Mouse (Mus musculus) midbrain, postnatal 0 days (tissue): ENCODE data around the gene Clca2. TPM values are rescaled to one million over a fixed set of nuclear protein-coding genes. Genes with fewer than 3 reads are reported as not detected.

Source experiments
- ATAC-seq: fragments of 200-750 bp; cut with Nextera tagmentation; 2 replicates; pipeline ENCODE4 v1.8.0; 2017; ENCODE audit warnings: moderate number of reproducible peaks, mild to moderate bottlenecking, moderate TSS enrichment, moderate library complexity; ENCODE audit not compliant: low FRiP score
- DNase-seq: peaks from one replicate; pipeline ENCODE4 v3.0.0-alpha.2; 2015; ENCODE audit warnings: low spot score
- H3K27ac ChIP-seq: fragments of 300-500 bp; sonication (generic); 2 replicates; pipeline ENCODE4 v1.5.1; 2014; ENCODE audit warnings: low read depth, mild to moderate bottlenecking, low read length, mixed read lengths
- H3K27me3 ChIP-seq: fragments of 300-500 bp; sonication (generic); 2 replicates; pipeline ENCODE4 v1.6.1; 2014; ENCODE audit warnings: low read length, control low read depth, mixed read lengths; ENCODE audit not compliant: insufficient read depth
- H3K36me3 ChIP-seq: fragments of 300-500 bp; sonication (generic); 2 replicates; pipeline ENCODE4 v1.6.1; 2014; ENCODE audit warnings: low read length, control low read depth, mixed read lengths; ENCODE audit not compliant: insufficient read depth
- H3K4me1 ChIP-seq: fragments of 300-500 bp; sonication (generic); 2 replicates; pipeline ENCODE4 v1.6.1; 2014; ENCODE audit warnings: mild to moderate bottlenecking, control low read depth, antibody characterized with exemption, low read length, mixed read lengths; ENCODE audit not compliant: insufficient read depth
- H3K4me2 ChIP-seq: fragments of 300-500 bp; sonication (generic); 2 replicates; pipeline ENCODE4 v1.6.1; 2014; ENCODE audit warnings: low read depth, mild to moderate bottlenecking, low read length, mixed read lengths; ENCODE audit not compliant: poor library complexity, severe bottlenecking
- H3K4me3 ChIP-seq: fragments of 300-500 bp; sonication (generic); 2 replicates; pipeline ENCODE4 v1.5.1; 2014; ENCODE audit warnings: low read depth, mild to moderate bottlenecking, low read length, moderate library complexity
- H3K9ac ChIP-seq: fragments of 300-500 bp; sonication (generic); replicated peaks from 2 replicates; pipeline ENCODE4 v1.6.1; 2014; ENCODE audit warnings: mild to moderate bottlenecking, low read length, moderate library complexity, mixed read lengths; ENCODE audit not compliant: poor library complexity, severe bottlenecking
- H3K9me3 ChIP-seq: fragments of 300-500 bp; sonication (generic); 2 replicates; pipeline ENCODE4 v1.6.1; 2016; ENCODE audit warnings: low read length, control low read depth
- CTCF ChIP-seq: IDR thresholded peaks from 2 replicates; pipeline ENCODE4 v1.5.1; 2016; ENCODE audit warnings: antibody characterized with exemption, mild to moderate bottlenecking
- WGBS: fragments of 180-500 bp; shearing (Covaris S2); extraction: QIAGEN DNeasy Blood & Tissue Kit; methylation state at CpG from one replicate; pipeline ENCODE4 v1.1.7; 2014; 5-methylcytosine and 5-hydroxymethylcytosine counted together
- polyA plus RNA-seq: library from polyadenylated mRNA; unstranded; fragments of >200 nt; fragmentation: Nextera tagmentation; extraction: Ambion mirVana; gene quantifications from 2 replicates; pipeline ENCODE4 v1.2.1, GENCODE M21; 2015
- total RNA-seq: library from RNA; depleted of rRNA; stranded (reverse); fragments of >200 nt; gene quantifications from 2 replicates; pipeline ENCODE4 v1.2.3, GENCODE M21; 2014

Clca2 gene
- total and polyA plus RNA-seq, 2 experiments from 2014 or later: 0.05 TPM

DNA sequence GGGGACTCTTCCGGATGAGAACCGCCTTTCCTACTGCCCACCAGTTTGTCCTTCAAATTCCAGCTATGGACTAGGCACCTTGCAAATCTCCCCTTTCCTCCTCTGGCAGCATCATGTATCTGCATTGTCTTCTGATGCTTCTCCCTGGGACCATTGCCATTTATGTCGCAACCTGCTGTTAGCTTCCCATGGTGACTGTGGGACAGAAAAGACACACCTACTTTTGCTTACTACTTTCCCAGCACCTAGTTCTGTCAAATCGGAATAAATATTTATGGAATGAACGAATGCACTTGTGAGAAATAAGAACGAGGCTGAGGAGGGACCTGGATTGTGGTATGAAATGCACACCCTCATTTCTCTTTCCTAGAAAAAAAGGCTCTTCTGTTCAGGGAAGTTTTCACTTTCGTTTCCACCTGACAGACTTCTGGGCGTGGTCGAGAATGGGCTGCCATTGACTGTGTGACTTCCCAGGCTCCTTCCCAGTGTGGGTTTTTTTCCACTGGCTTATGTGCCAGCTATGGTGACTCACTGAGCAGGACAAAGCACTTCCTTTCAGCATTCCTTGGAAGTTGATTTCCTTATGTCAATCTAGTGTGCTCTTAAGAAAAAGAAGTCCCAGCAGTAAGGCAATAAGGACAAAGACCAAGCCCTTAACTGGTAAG is 2.8 kb upstream of the Clca2 start:
- WGBS: 85% methylated on average over 9 of the region's 9 CpGs

DNA sequence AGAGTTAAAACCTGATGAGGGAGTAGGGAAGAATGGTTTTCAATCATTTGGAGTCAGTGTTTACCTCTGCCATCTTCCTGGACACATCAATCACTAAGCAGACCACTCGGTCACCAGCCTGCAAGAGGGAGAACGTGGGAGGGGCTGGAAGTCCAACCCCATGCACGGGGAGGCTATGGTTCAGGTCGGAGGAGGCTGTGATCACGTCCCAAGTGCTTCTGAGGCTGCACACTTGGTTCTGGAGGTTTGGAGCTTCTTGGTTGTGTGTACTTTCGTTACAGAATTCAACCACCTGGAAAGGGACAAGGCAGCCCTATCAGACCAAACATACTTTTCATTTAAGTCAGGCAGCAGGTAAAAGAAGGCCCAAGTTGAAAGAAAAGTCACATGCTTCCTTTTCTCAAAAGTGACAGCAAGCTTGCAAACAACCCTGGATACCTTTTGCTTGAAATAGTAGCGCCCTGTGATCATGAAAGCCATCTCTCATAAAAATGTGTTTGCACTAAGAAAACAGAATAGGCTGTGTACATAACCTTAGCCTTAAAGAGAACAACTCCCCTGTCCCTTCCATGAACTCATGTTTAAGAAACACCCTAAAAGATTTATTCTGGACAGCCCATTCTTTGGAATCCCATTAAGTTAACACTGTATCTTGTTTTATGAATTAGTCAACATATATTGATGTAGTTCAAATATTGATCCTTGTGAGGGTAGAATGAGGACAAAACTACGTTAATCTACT is 11.2 kb downstream of the Clca2 start:
- no peaks in the 10 kb centered on the region for H3K4me1 ChIP-seq
- H3K9ac ChIP-seq: no peak overlapping the region
- WGBS: 81% methylated on average over 8 of the region's 8 CpGs
- no peaks in the 10 kb centered on the region for H3K27me3 ChIP-seq
- H3K4me3 ChIP-seq: no peak overlapping the region
- H3K27ac ChIP-seq: no peak overlapping the region
- no peaks in the 10 kb centered on the region for H3K36me3 ChIP-seq
- TF ChIP-seq CTCF: no peak
- DNase-seq (no peak), ATAC-seq (no peak)
- no peak overlapping the region for H3K4me2 ChIP-seq
- H3K9me3 ChIP-seq: no peaks in the 10 kb centered on the region

More for the DNA sequence above, 2.8 kb upstream of the Clca2 start:
- Histone ChIP-seq H3K27ac (no peak overlapping the region), H3K4me1 (no peaks in the 10 kb centered on the region), H3K9ac (no peak overlapping the region), H3K36me3 (no peaks in the 10 kb centered on the region), H3K9me3 (no peaks in the 10 kb centered on the region), H3K4me2 (no peak overlapping the region), H3K4me3 (no peak overlapping the region), H3K27me3 (no peaks in the 10 kb centered on the region)
- DNase-seq (no peak), ATAC-seq (no peak)
- no peak for TF ChIP-seq CTCF

DNA sequence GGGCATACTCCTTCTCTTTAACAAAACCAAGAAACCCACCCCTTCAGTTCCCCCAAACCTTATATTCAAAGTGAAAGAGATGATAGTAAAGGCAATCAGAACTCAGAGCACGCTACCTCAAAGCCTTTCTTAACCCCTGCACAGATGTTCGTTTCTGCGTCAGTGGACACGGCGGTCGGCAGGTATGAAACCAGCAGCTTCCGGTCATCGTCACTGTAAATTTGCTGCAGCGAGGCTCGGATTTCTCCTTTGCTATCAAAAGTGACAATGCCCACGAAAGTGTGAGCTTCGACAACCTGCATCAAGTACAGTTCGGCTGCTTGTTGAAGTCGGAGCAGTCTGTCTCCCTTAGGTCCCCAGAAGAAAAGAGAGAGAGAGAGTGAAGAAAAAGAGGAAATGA is 13.1 kb downstream of the Clca2 start:
- no peak for TF ChIP-seq CTCF
- Histone ChIP-seq H3K27me3 (no peaks in the 10 kb centered on the region), H3K27ac (no peak overlapping the region), H3K4me3 (no peak overlapping the region), H3K4me1 (no peaks in the 10 kb centered on the region), H3K9me3 (no peaks in the 10 kb centered on the region), H3K4me2 (no peak overlapping the region), H3K36me3 (no peaks in the 10 kb centered on the region), H3K9ac (no peak overlapping the region)
- WGBS: 94% methylated on average over 14 of the region's 14 CpGs
- no peak for ATAC-seq
- no peak for DNase-seq

DNA sequence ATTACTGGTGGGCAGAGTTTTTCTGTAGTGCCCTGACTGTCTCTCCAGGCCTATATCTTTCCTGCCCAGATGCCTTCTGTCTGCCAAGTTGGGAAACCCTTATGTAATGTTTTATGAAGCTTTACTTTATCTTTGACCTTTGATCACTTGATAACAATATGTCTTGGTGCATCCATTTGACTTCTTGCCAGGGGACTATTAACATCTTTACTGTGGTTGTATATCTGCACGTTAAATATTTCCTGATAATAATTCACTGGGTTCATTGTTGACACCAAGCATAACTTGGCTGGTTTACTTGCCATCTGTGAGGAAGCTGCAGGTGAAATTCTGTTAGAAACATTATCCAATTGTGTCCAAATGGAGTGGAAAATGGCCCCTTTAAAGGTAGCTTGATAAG is 16.2 kb downstream of the Clca2 start:
- 83% methylated on average over 1 of the region's 1 CpGs for WGBS
- no peak overlapping the region for H3K4me3 ChIP-seq
- H3K4me2 ChIP-seq: no peak overlapping the region
- H3K27me3 ChIP-seq: no peaks in the 10 kb centered on the region
- ATAC-seq (no peak), DNase-seq (no peak)
- H3K9me3 ChIP-seq: no peaks in the 10 kb centered on the region
- no peak overlapping the region for H3K9ac ChIP-seq
- H3K4me1 ChIP-seq: no peaks in the 10 kb centered on the region
- H3K36me3 ChIP-seq: no peaks in the 10 kb centered on the region
- TF ChIP-seq CTCF: no peak
- H3K27ac ChIP-seq: no peak overlapping the region

DNA sequence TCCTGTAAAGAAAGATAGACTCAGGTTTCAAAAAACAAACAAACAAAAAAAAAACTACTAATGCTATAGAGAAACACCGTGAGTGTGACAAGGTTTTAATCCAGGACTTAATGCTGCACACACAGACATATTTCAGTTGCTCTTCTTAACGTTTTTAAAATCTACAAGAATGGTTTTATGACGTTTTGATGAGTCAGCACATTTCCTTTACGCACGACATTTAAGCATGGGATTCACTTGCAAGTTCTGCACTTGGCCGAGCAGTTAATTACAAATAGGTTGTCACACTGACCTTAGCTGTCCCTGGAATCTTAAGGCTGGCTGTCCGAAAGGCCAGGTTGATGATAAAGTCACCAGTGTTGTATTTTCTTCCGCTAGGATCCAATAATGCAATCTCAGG is 18.3 kb downstream of the Clca2 start:
- no peak for TF ChIP-seq CTCF
- ATAC-seq (no peak), DNase-seq (no peak)
- no peaks in the 10 kb centered on the region for H3K27me3 ChIP-seq
- WGBS: 82% methylated on average over 8 of the region's 8 CpGs
- H3K9ac ChIP-seq: no peak overlapping the region
- H3K4me2 ChIP-seq: no peak overlapping the region
- H3K4me3 ChIP-seq: no peak overlapping the region
- H3K4me1 ChIP-seq: no peaks in the 10 kb centered on the region
- no peaks in the 10 kb centered on the region for H3K36me3 ChIP-seq
- H3K27ac ChIP-seq: no peak overlapping the region
- no peaks in the 10 kb centered on the region for H3K9me3 ChIP-seq

DNA sequence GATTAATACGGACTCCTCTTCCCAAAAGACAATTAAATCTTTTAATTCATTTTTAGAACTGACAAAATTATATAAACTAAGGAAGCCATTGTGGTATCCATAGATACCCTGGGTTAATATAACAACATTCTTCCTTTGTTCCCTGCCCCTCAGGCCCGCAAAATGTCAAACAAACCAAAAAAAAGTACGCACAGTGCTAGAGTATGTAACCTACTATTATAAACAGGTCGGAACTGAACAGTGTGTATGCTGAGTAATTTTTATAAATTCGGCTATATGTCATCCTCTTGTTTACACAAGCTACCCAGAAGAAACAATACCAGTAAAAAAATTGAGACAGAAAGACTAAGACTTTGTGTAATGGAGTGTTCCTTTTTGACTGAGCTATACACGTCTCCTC is 20.8 kb downstream of the Clca2 start:
- no peaks in the 10 kb centered on the region for H3K27me3 ChIP-seq

More for the DNA sequence above, 20.8 kb downstream of the Clca2 start:
- no peaks in the 10 kb centered on the region for H3K9me3 ChIP-seq
- no peak for ATAC-seq
- DNase-seq: no peak
- H3K9ac ChIP-seq: no peak overlapping the region
- H3K4me2 ChIP-seq: no peak overlapping the region
- no peak overlapping the region for H3K4me3 ChIP-seq
- 85% methylated on average over 6 of the region's 6 CpGs for WGBS
- no peak for TF ChIP-seq CTCF
- H3K27ac ChIP-seq: no peak overlapping the region
- H3K4me1 ChIP-seq: no peaks in the 10 kb centered on the region
- H3K36me3 ChIP-seq: no peaks in the 10 kb centered on the region
